Mouse (Mus musculus) cortical plate, adult 2 months (tissue): ENCODE measurements around the gene Alppl2.

Experiments used
- CTCF ChIP-seq: fragments of 200-500 bp; IDR thresholded peaks from 2 replicates; pipeline ENCODE4 v1.5.1; 2011; ENCODE audit warnings: mild to moderate bottlenecking, control low read depth, low read length; ENCODE audit not compliant: insufficient read depth; ENCODE audit errors: extremely low read depth
- POLR2A ChIP-seq: fragments of 200-500 bp; IDR thresholded peaks from 2 replicates; pipeline ENCODE4 v1.6.1; 2011; ENCODE audit warnings: mild to moderate bottlenecking, low read length, control low read depth; ENCODE audit not compliant: insufficient read depth; ENCODE audit errors: extremely low read depth

GRCm38 (mm10) chr1:87089828-87090227 lies at the start of gene Alppl2:
- TF ChIP-seq POLR2A (no peak), CTCF (no peak)
